Mouse (Mus musculus) heart, adult 18-20 months (tissue): ENCODE data around the gene Gps1. TPM values are rescaled to one million over a fixed set of nuclear protein-coding genes. Genes with fewer than 3 reads are reported as not detected.
"Not testable (repeated sequence)": the region's sequence is repeated elsewhere in the genome, so short reads cannot be mapped to it uniquely, and the experiment has no call there.

ENCODE experiments used
- DNase-seq, 2 experiments: peaks; one replicate each; pipeline ENCODE4 v3.0.0; 2021 to 2022; ENCODE audit warnings: mixed read lengths in 1 of 2
- total RNA-seq, 2 experiments: library from RNA; stranded (reverse); gene quantifications; 2 replicates each; pipeline ENCODE4 v1.2.3; 2021

The Gps1 gene
- total RNA-seq, 2 experiments from 2014 or later, result 54.8 to 55.9 TPM

GRCm38 (mm10) chr11:120783426-120784063, 527 bp upstream of the Gps1 start:
- no peak for DNase-seq

DNA sequence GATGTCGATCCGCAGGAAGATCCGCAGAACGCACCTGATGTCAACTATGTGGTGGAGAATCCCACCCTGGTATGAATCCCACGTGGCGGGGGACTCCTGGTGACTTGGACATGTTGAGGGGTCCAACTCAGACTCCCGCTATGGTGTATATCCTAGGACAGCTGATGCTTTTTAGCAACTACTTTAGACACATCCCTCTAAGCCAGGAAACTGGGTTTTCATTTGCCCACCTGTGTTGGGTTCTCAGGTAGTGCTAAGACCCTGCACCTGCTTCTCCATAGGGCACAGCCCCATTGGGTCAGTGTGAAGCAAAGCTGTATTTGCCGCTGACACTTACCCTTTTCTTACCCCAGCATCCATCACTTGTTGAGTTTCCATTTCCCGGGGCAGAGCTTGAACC, 1.1 kb downstream of the Gps1 start:
- DNase-seq, result no peak

GRCm38 (mm10) chr11:120788460-120788859, 4.4 kb downstream of the Gps1 start:
- DNase-seq, result not testable (repeated sequence)

DNA sequence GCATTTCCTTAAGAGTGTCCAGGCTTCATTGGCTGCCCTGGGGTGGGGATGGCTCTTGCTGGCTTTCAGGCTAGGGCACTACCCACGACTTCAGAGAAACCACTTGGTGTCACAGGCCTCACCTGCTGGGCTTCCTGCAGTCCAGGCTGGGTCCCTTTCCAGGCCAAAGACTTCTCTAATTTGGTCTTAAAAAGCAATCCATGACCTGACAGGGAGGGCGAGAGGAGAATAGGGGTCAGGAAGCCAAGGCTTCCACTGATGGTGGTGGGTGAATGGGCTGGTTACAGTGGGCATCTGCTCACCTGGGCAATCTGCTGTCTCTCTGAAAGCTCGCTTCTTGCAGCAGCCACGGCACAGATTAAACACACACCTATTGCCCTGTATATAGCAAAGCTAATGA, 5.3 kb downstream of the Gps1 start:
- no peak for DNase-seq

- no peak for DNase-seq
These were observed 5.7 kb downstream of the Gps1 start for GRCm38 (mm10) chr11:120789810-120790209.

DNA sequence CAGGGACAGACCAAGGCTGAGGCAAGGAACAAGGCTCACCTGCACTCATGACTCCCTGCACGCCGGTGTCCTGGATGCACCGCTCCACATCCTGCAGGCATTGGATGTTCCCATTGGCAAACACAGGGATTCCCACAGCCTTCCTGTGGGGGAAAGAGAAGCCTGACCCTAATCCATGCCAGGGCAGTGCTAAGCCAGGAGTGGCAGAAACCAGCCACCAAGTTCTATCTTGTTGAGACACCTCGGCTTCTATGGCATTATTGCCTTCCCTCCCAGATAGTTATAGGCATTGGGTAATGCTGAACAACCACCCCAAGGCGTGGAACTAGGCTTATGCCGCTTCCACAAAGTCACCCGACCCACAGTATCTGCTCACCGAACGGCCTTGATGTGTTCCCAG, 8.6 kb downstream of the Gps1 start:
- no peak for DNase-seq

DNA sequence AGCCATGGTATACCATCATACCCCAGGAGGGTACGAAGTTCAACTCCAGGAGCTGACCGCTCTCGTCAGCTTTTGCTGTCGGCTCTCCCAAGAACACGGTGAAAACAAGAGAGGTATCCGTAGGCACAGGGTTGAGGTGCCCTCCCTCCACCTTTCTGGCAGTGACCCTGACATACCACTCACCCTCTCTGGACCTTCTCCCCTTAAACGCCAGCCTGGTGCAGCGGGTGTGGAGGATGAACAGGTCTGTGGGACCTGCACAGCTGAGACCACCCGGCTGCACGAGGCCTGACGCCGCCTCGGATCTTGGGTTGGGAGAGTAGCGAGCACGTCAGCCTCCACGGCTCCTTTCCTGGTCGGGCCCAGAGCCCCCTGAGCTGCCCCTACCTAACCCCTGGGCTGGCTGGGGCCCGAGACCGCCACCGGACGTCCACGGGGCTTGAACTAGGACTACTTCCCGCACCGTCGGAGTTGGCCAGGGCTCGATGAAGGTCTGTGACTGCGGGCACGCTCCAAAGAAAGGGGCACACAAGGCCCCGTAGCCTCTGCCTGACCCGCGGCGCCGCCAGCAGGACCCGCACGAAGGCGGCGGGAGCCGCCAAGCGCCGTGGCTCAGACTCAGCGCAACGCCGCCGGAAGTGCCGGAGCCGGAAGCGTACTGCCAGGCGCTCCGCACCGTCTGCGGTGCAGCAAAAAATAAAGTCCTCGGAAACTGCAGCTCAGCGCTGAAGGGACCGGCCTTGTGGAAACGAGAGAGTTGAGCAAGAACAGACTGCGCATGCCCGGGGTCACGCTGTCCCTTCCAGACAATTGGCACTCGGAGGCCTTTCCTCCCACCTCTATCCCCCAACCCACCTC, 11.9 kb downstream of the Gps1 start, which contains the start of gene Dus1l:
Dus1l (minus strand) TSS at position 648 of the 858 bp plus-strand sequence.
- peak; percentile 96 to 99 for DNase-seq

GRCm38 (mm10) chr11:120796614-120796946, 12.5 kb downstream of the Gps1 start:
- no peak for DNase-seq

DNA sequence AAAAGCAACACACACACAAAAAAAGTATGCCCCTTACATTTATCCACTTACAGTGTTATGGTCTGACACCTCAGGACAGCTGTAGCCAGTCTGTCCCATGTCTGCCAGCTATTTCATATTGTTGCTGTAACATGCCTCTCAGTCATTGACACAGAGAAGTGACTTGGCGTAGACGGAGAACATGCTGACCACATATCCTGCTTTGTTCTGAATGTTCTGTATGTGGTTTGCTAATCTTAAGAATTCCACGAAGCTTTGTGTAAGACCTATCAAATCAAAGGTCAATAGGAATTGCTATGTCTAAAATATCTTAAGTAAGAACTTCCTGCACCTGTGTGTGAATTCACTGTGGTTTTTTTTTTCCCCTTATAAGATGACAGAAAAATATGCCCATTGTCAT, 14.2 kb downstream of the Gps1 start:
- no peak for DNase-seq

GRCm38 (mm10) chr11:120799316-120799890, 15.3 kb downstream of the Gps1 start:
- DNase-seq, result no peak

- DNase-seq, result peak; percentile 92 to 95
These were observed 16.2 kb downstream of the Gps1 start for GRCm38 (mm10) chr11:120800061-120800904.

DNA sequence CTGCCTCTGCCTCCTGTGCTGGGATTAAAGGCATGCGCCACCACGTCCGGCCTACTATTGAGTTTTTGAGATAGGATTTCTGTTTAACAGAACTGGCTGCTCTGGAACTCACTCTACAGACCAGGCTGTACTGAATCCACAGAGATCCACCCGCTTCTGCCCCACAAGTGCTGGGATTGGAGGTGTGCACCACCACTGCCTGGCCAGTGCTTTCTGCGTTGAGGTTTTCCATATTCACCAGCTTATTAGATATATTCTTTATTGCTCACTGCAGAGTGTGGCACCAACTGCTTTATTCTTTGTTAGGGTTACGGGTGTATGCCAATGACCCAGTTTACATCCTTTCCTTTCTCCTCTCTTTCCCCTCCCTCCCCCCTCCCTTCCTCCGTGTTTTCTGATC, 20.2 kb downstream of the Gps1 start:
- no peak for DNase-seq

- no peak for DNase-seq
These were observed 20.7 kb downstream of the Gps1 start for GRCm38 (mm10) chr11:120804769-120805168.

DNA sequence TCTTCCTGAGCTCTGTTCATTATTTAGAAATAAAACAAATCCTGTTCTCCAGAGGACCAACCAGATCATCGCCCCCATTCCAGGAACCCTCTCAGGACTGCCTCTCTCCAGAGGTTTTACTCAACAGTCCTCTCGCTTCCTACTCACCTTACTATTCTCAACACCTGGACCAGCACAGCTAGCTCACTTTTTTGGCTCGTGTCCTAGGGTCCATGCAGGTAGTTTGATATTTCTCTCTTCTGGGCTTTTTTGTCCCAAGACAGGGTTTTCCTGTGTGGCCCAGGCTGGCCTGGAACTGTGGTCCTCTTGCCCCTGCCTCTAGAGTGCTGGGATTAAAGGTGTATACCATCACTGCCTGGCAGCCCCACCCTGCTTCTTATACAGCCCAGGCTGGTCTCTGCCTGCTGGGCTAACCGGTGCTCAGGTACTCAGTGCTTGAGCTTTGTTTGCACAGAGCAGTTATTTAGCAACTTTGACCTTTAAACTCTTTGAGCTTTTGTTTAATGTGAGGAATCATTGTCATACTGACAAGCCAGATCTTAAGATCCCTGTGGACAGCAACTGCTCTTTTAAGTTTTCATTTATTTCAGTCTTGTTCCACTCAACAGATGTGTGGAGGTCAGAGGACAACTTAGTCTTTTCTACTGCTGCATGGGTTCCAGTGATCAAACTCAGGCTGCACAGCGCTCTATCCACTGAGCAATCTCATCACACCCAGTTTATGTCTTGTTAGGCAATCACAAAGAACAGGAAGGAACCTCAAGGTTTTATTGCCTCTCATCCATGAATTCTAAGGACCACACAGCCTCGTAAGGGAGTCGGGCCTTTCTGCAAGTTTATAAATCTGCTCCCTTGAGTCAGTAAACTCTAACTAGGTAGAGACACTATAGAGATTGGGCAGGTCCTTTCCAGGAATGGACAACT, 21.6 kb downstream of the Gps1 start:
- no peak for DNase-seq

DNA sequence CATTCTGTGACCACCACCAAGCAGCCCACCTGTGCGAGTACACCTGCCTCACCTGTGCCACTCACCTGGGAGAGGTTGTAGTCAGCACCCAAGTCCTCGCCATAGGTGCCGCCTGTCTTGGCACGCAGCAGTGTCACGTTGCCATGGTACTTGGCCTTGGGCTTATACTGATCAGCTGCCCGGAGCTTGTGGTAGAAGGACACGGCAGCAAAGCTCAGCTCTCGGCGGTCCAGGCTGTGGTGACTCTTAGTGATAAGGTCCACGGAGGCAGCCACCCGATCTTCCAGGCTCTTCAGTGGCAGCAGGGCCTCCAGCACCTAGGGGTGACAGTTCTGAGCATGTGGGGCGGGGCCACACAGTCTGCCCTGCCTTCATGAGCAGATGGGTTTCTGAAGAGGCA, 23.9 kb downstream of the Gps1 start:
- DNase-seq, result no peak

DNA sequence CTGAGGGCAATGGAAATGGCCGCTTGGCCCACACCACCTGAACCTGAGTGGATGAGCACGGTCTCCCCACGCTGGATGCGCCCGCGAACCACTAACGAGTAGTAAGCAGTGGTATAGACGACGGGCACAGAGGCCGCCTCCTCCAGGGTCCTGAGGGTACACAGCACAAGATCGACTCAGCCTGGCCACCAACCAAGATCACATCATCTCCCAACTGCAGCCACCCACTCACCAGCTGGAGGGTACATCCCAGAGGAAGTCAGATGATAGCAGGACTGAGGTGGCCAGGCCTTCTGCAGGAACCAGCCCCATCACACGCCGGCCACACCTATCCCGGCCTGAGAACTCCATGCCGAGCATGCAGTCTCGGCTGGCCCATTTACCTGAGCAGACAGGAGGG, 28.0 kb downstream of the Gps1 start:
- DNase-seq, result no peak

- no peak for DNase-seq
These were observed 33.3 kb downstream of the Gps1 start for GRCm38 (mm10) chr11:120817358-120817757.

GRCm38 (mm10) chr11:120818251-120818650, 34.2 kb downstream of the Gps1 start:
- no peak for DNase-seq

GRCm38 (mm10) chr11:120819556-120819955, 35.5 kb downstream of the Gps1 start:
- DNase-seq, result no peak

DNA sequence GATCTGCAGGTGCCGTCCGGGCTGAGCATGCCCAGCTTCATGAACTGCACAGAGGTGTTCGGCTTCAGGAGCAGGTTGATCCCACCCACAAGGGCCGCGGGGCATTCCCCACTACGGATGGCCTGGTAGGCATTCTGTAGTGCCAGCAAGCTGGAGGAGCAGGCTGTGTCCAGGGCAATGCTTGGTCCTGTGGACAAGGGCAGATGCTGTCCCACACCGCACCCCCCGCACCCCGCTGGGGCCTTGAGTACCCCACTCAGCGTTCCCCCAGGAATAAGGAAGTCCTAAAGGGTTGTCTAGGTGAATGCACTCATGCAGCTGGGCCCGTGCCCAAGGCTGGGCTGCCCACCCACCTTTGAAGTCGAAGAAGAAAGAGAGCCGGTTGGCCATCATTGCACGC, 36.5 kb downstream of the Gps1 start:
- no peak for DNase-seq
